Mouse (Mus musculus) thymus, postnatal 14 days (tissue): ENCODE data around the gene Fam169b.
A peak's percentile ranks its signal among the peaks of the same experiment; 100 is the strongest.

ENCODE experiments used
- DNase-seq: peaks from one replicate; pipeline ENCODE4 v3.0.0; 2021

The Fam169b gene

GRCm38 (mm10) chr7:68320078-68320810 lies 46.6 kb downstream of the Fam169b start:
- DNase-seq, result no peak

- DNase-seq, result peak; percentile 64
These were observed 49.4 kb downstream of the Fam169b start for GRCm38 (mm10) chr7:68323051-68323450.

GRCm38 (mm10) chr7:68326190-68326722 lies 52.6 kb downstream of the Fam169b start:
- no peak for DNase-seq

- peak; percentile 52 for DNase-seq
These were observed 55.4 kb downstream of the Fam169b start for GRCm38 (mm10) chr7:68329000-68329399.

GRCm38 (mm10) chr7:68332799-68333198 lies 59.2 kb downstream of the Fam169b start:
- no peak for DNase-seq

- no peak for DNase-seq
These were observed 63.6 kb downstream of the Fam169b start for GRCm38 (mm10) chr7:68337080-68337781.

- no peak for DNase-seq
These were observed 65.0 kb downstream of the Fam169b start for GRCm38 (mm10) chr7:68338680-68339079.

- DNase-seq, result no peak
These were observed 70.9 kb downstream of the Fam169b start for GRCm38 (mm10) chr7:68344561-68344960.

GRCm38 (mm10) chr7:68345963-68346362 lies 72.3 kb downstream of the Fam169b start:
- DNase-seq, result no peak

GRCm38 (mm10) chr7:68355325-68356076 lies 81.9 kb downstream of the Fam169b start:
- no peak for DNase-seq

- peak; percentile 64 for DNase-seq
These were observed 83.8 kb downstream of the Fam169b start for GRCm38 (mm10) chr7:68357407-68357806.

GRCm38 (mm10) chr7:68362609-68363008 lies 89.0 kb downstream of the Fam169b start:
- DNase-seq, result no peak

- DNase-seq, result no peak
These were observed 92.1 kb downstream of the Fam169b start for GRCm38 (mm10) chr7:68365711-68366110.

- no peak for DNase-seq
These were observed 95.3 kb downstream of the Fam169b start for GRCm38 (mm10) chr7:68368948-68369347.

GRCm38 (mm10) chr7:68369694-68370093 lies 96.1 kb downstream of the Fam169b start:
- DNase-seq, result peak; percentile 82

GRCm38 (mm10) chr7:68374109-68374857 lies 100.6 kb downstream of the Fam169b start:
- DNase-seq, result peak; percentile 55

GRCm38 (mm10) chr7:68382187-68382586 lies 108.5 kb downstream of the Fam169b start:
- no peak for DNase-seq

GRCm38 (mm10) chr7:68386767-68387166 lies 113.1 kb downstream of the Fam169b start:
- no peak for DNase-seq

GRCm38 (mm10) chr7:68395707-68396333 lies 122.2 kb downstream of the Fam169b start:
- DNase-seq, result no peak

- DNase-seq, result no peak
These were observed 126.9 kb downstream of the Fam169b start for GRCm38 (mm10) chr7:68400516-68400915.

- no peak for DNase-seq
These were observed 135.0 kb downstream of the Fam169b start for GRCm38 (mm10) chr7:68408611-68409010.
